Mouse (Mus musculus) thymus, adult 2 months (tissue): ENCODE data around the gene Ssr4.

Experiments used
- CTCF ChIP-seq: fragments of 200-500 bp; IDR thresholded peaks from 2 replicates; pipeline ENCODE4 v1.5.1; 2012; ENCODE audit warnings: mild to moderate bottlenecking, control low read depth, low read length, moderate library complexity, borderline replicate concordance; ENCODE audit not compliant: control insufficient read depth, poor library complexity, insufficient read depth; ENCODE audit errors: extremely low read depth
- POLR2A ChIP-seq: fragments of 200-500 bp; IDR thresholded peaks from 2 replicates; pipeline ENCODE4 v1.6.1; 2012; ENCODE audit warnings: mild to moderate bottlenecking, low read length, control low read depth, moderate library complexity; ENCODE audit not compliant: control insufficient read depth, poor library complexity, insufficient read depth; ENCODE audit errors: extremely low read depth

- TF ChIP-seq POLR2A: no peak
- TF ChIP-seq CTCF: no peak
Observed at GRCm38 (mm10) chrX:73765311-73765710, 21.5 kb upstream of the Ssr4 start.
